Comparison of ENCODE assay signal across 8 mouse cellular contexts in the genomic region with DNA sequence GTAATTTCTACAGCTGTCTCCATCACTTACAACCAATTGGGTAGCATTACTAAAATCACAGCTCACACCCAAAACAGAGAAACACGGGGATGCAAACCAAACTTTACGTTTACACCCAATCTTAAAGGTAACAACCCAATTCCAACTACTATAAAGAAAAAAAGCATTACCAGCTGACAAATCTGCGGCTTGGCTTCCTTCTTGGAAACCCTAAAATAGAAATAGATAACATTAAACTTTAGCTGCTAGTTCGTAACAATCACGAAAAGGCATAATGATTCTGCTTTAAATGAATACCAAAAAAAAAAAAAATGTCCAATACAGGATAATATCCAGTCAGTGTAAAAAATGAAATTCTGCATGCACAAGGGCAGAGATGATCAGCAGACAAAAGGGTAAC. TPM values are rescaled to one million over a fixed set of nuclear protein-coding genes. Genes with fewer than 3 reads are reported as not detected.
A peak's percentile ranks its signal among the peaks of the same experiment; 100 is the strongest.
DNase-seq lines count a peak whose midpoint lies in the region; ATAC-seq and TF ChIP-seq lines count a peak whose summit lies in the region.

No protein-coding gene starts in this region.

- intact Hi-C loops in heart, adult 2 months (cut with DNase I): no loop called here

- TF ChIP-seq EP300 in heart, adult 2 months (IDR thresholded peaks at IDR 0.05; ENCODE audit: insufficient read depth, low read depth, low read length): no peak

- no peak for TF ChIP-seq CTCF in heart, adult 2 months (IDR thresholded peaks at IDR 0.05)

- H3K9me3 ChIP-seq in forebrain, embryonic 13.5 days (replicated peaks): no peaks in the 10 kb centered on the region
- H3K9me3 ChIP-seq in liver, embryonic 13.5 days (replicated peaks): no peaks in the 10 kb centered on the region

- no peak for ATAC-seq in forebrain, embryonic 13.5 days
- no peak for ATAC-seq in liver, embryonic 13.5 days (ENCODE audit: low read depth)

- no peak for DNase-seq in heart, adult 2 months
- DNase-seq in heart, adult 8-10 months (ENCODE audit: low spot score): no peak
- peak; percentile 19 for DNase-seq in A20 (ENCODE audit: low read depth, low spot score)
- no peak for DNase-seq in liver, embryonic 13.5 days
- DNase-seq in cerebellum, adult 11 months: no peak
- no peak for DNase-seq in thymus, postnatal 25 days
- no peak for DNase-seq in gastrocnemius, postnatal 10 days

- no peak for TF ChIP-seq POLR2A in heart, adult 2 months (IDR thresholded peaks at IDR 0.05; ENCODE audit: insufficient read depth, low read depth, low read length)

- peak overlapping the region; percentile 71 for H3K4me3 ChIP-seq in heart, adult 2 months
- H3K4me3 ChIP-seq in forebrain, embryonic 13.5 days: peak overlapping the region; percentile 99
- peak overlapping the region; percentile 89 for H3K4me3 ChIP-seq in liver, embryonic 13.5 days (replicated peaks)

- H3K36me3 ChIP-seq in heart, adult 2 months (ENCODE audit: control insufficient read depth, insufficient read depth, low read length): 0 out of 2 replicates have a peak, but pooled peaks cover 2% of the 10 kb centered on the region
- peaks cover 27% of the 10 kb centered on the region for H3K36me3 ChIP-seq in forebrain, embryonic 13.5 days (ENCODE audit: poor library complexity, severe bottlenecking)
- peaks cover 29% of the 10 kb centered on the region for H3K36me3 ChIP-seq in liver, embryonic 13.5 days

- H3K4me1 ChIP-seq in heart, adult 2 months (ENCODE audit: control insufficient read depth, insufficient read depth, low read length): no peaks in the 10 kb centered on the region
- H3K4me1 ChIP-seq in forebrain, embryonic 13.5 days: peaks cover 12% of the 10 kb centered on the region
- peaks cover 23% of the 10 kb centered on the region for H3K4me1 ChIP-seq in liver, embryonic 13.5 days (replicated peaks)

- H3K27ac ChIP-seq in heart, adult 2 months: peak overlapping the region; percentile 72
- H3K27ac ChIP-seq in forebrain, embryonic 13.5 days: no peak overlapping the region
- H3K27ac ChIP-seq in liver, embryonic 13.5 days: no peak overlapping the region

- H3K9ac ChIP-seq in heart, adult 2 months (ENCODE audit: low read depth, low read length): peak overlapping the region; percentile 85
- H3K9ac ChIP-seq in forebrain, embryonic 13.5 days: peak overlapping the region; percentile 89
- peak overlapping the region; percentile 88 for H3K9ac ChIP-seq in liver, embryonic 13.5 days

- peaks cover 3% of the 10 kb centered on the region; the same call in 1 of the 2 replicates for H3K79me2 ChIP-seq in heart, adult 2 months (replicated peaks; ENCODE audit: control insufficient read depth, insufficient read depth, low read length)

- H3K4me2 ChIP-seq in forebrain, embryonic 13.5 days: peak overlapping the region; percentile 73
- peak overlapping the region; percentile 90 for H3K4me2 ChIP-seq in liver, embryonic 13.5 days

- H3K27me3 ChIP-seq in heart, adult 2 months (ENCODE audit: control insufficient read depth, insufficient read depth, low read length): no peaks in the 10 kb centered on the region
- H3K27me3 ChIP-seq in forebrain, embryonic 13.5 days: no peaks in the 10 kb centered on the region
- no peaks in the 10 kb centered on the region for H3K27me3 ChIP-seq in liver, embryonic 13.5 days

- WGBS in heart, adult 2 months: 6% methylated on average over 5 of the region's 5 CpGs
- 34% methylated on average over 5 of the region's 5 CpGs for WGBS in forebrain, embryonic 13.5 days
- 11% methylated on average over 5 of the region's 5 CpGs for WGBS in liver, embryonic 13.5 days (ENCODE audit: insufficient replicate concordance)

RNA-seq across cellular contexts. Expression of gene Diexf, which starts 0.8 kb away (rescaled TPM):
- 10 to 100 TPM in 1 of 2 experiments, 1 to 10 TPM in 1; 7.8 to 10.2 TPM for total RNA-seq in heart, adult 2 months (2021)
- 7.3 and 17.5 TPM in 2 replicates for polyA plus RNA-seq in heart, adult 2 months (2012; rRNA removed)
- total RNA-seq in heart, adult 8-10 months (2022): 1 to 10 TPM; 7.4 to 9.8 (median 9.0) TPM
- 10.0 and 10.2 TPM in 2 replicates for polyA plus RNA-seq in forebrain, embryonic 13.5 days (2015; fragmentation: Nextera tagmentation; extraction: Ambion mirVana)
- polyA plus RNA-seq in liver, embryonic 13.5 days (2015; fragmentation: Nextera tagmentation; extraction: Ambion mirVana): 3.7 and 3.9 TPM in 2 replicates
- total RNA-seq in gastrocnemius, postnatal 10 days (2021): 10 to 100 TPM in 1 of 2 experiments, 1 to 10 TPM in 1; 9.2 to 12.9 TPM

RNA-seq across cellular contexts. Expression of gene Irf6, which starts 23.6 kb away (rescaled TPM):
- total RNA-seq in heart, adult 2 months (2021): 1 to 10 TPM; 1.9 to 2.1 TPM
- polyA plus RNA-seq in heart, adult 2 months (2012; rRNA removed): 2.5 and 3.6 TPM in 2 replicates
- total RNA-seq in heart, adult 8-10 months (2022): 1 to 10 TPM; 1.2 to 2.7 (median 1.8) TPM
- 0.63 and 0.79 TPM in 2 replicates for polyA plus RNA-seq in forebrain, embryonic 13.5 days (2015; fragmentation: Nextera tagmentation; extraction: Ambion mirVana)
- polyA plus RNA-seq in liver, embryonic 13.5 days (2015; fragmentation: Nextera tagmentation; extraction: Ambion mirVana): 1.8 and 2.5 TPM in 2 replicates
- total RNA-seq in gastrocnemius, postnatal 10 days (2021): 1 to 10 TPM; 2.7 to 2.8 TPM

RNA-seq across cellular contexts. Expression of gene A130010J15Rik, which starts 38.5 kb away (rescaled TPM):
- total RNA-seq in heart, adult 2 months (2021): 1 to 10 TPM; 3.3 to 3.5 TPM
- polyA plus RNA-seq in heart, adult 2 months (2012; rRNA removed): 2.7 and 5.1 TPM in 2 replicates
- total RNA-seq in heart, adult 8-10 months (2022): 1 to 10 TPM; 3.9 to 5.5 (median 4.8) TPM
- polyA plus RNA-seq in forebrain, embryonic 13.5 days (2015; fragmentation: Nextera tagmentation; extraction: Ambion mirVana): 12.2 and 14.5 TPM in 2 replicates
- 5.5 and 6.2 TPM in 2 replicates for polyA plus RNA-seq in liver, embryonic 13.5 days (2015; fragmentation: Nextera tagmentation; extraction: Ambion mirVana)
- 1 to 10 TPM; 3.8 to 5.3 TPM for total RNA-seq in gastrocnemius, postnatal 10 days (2021)
